Mouse (Mus musculus) left cerebral cortex, adult 11 months (tissue): ENCODE data around the gene Prelid3b.

Source experiments
- DNase-seq: peaks from one replicate; pipeline ENCODE4 v3.0.0; 2022; ENCODE audit warnings: low spot score

Prelid3b gene

DNA sequence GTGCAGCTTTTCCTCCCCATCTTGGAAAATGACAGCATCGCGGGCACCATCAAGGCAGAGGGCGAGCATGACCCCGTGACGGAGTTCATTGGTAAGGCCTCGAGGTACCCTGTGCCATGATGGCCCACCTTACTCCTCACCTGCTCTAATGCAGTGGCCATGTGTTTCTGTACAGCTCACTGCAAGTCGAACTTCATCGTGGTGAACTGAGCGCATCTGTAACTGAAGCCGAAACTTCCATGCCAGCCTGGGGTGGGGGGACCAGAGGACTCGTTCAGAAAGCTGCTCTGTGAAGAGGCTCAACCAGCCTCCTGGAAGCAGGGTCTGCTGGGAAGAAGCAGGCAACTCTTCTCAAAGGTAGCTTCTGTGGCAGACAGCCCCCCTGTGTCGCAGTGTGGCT lies 46.0 kb downstream of the Prelid3b start:
- DNase-seq: no peak

DNA sequence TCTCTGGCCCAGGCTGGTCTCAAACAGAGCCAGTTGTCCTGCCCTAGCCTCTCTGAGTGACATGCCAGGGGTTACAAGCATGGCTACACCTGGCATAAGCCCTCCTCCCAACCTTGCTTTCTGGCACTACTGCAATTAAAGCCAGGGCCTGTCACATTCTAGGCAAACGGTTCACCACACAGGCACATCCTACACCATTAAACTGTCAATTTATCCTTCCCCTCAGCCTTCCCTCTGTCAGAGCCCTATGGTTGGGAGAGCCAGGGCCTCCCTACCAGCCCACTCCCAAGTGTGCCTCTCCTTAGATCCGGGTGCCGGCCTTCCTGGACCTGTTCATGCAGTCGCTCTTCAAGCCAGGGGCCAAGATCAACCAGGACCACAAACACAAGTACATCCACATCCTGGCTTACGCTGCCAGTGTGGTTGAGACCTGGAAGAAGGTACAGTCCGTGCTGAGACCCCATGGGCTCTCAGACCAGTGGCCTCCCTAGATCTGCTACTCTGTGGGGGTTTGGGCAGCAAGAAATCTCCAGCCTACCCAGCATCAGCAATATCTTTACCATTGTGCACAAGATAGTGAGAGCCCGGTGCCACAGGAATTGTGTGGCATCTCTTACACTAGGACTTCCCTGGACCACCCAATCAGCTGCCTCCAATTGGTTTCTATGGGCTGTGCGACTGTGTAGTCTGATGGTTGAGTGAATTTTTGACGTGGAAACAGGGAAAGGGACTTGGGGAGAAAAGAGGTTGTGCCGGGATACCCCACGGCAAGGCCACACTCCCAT lies 48.4 kb downstream of the Prelid3b start:
- DNase-seq: no peak

DNA sequence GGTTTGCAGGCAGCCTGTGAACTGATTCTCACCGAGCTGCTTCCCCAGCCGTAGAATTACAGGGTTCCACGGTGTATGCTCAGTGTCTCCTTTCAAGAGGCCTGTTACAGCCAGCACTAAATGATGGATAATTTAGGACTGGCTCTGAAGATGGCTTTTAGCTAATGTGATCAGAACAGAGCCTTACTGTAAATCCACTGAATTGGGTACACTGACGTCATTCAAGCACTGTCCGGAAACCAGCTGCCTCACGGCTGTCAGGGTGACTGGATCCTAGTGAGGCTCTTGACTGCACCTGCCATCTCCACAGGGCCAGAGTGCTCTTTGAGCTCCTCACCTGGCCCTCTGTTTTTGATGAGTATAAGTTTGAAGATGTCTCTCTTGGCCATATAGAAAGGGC lies 51.8 kb downstream of the Prelid3b start:
- no peak for DNase-seq

DNA sequence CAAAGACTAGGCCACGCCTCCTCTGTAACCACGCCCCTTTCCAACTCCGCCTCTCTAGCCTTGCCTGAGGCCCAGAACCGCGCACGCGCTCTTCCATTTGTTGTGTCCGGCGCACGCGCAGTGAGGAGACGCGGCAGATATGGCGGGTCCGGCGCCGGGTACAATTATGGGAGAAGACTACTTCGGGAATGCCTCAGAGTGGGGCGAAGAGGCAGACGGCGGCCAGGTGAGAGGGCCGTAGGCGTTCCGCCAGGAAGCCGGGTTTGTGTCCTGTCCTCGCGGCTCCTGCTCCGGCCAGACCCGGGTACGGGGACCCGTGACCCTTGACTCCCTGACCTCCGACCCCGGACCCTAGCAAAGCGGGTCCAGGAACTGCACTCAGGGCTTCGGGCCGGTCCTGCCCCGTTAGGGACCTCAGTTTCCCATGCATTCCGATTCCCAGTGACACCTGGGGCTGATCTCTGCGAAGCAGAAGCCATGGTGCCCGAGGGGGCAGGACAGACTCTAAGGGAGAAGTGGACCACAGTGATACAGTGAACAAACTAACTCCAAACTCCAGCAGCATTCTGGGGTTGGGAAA lies 57.1 kb downstream of the Prelid3b start, which contains the start of gene Nelfcd:
TSS of gene Nelfcd (plus strand) at position 74 of the 580 bp plus-strand sequence.
- DNase-seq: peak; percentile 87
